Mouse (Mus musculus): Measurements from ENCODE around the gene Cd300ld. TPM values are rescaled to one million over a fixed set of nuclear protein-coding genes. Genes with fewer than 3 reads are reported as not detected.
"Not testable (repeated sequence)": the region's sequence is repeated elsewhere in the genome, so short reads cannot be mapped to it uniquely, and the experiment has no call there.

Gene Cd300ld
- polyA plus RNA-seq (2016; fragmentation: Nextera tagmentation; extraction: Ambion mirVana) = 0.10 and 0.11 TPM in 2 replicates

DNA sequence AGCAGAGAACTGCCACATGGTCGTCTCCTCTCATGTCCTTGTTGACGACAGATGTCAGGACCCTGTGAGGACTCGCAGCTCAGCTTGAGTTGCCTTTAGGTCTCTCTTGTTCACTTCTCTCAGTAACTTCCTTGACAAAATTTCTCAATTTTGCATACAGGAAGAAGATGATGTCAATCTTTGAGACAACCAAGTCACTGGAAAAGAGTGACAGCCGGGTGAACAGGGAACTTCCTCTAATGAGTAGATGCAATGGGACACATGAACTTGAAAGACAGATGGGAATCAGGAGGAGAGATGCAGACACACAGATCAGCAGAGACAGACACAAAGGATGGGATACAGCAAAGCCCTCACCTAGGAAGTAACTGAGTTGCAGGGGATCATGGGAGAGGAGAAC, at the start of gene Cd300ld:
Gene Cd300ld (minus strand): TSS at position 130 of the 400 bp plus-strand sequence.
- WGBS = 87% methylated on average over 4 of the region's 4 CpGs
- H3K4me2 ChIP-seq (replicated peaks) = no peak within 1 kb of the TSS
- no peaks in the 10 kb centered on the region for H3K27me3 ChIP-seq
- H3K27ac ChIP-seq (replicated peaks) = no peak within 1 kb of the TSS
- H3K9me3 ChIP-seq = no peaks in the 10 kb centered on the region
- H3K4me1 ChIP-seq = no peaks in the 10 kb centered on the region
- H3K4me3 ChIP-seq = no peak within 1 kb of the TSS
- no peak for ATAC-seq (ENCODE audit: low FRiP score, low read depth)
- H3K36me3 ChIP-seq = no peaks in the 10 kb centered on the region
- no peak within 1 kb of the TSS for H3K9ac ChIP-seq (replicated peaks)

DNA sequence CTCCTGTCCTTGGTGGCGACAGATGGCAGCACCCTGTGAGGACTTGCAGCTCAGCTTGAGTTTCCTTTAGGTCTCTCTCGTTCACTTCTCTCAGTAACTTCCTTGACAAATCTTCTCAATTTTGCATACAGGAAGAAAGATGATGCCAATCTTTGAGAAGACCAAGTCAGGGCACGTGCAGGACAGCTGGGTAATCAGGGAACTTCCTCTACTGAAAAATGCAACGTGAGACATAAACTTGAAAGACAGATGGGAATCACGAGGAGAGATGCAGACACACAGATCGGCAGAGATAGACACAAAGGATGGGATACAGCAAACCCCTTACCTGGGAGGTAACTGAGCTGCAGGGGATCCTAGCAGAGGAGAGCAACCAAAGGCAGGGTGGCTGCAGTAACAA, 47.9 kb upstream of the Cd300ld start, which contains the start of gene Cd300ld5:
Gene Cd300ld5 (minus strand): TSS at position 101 of the 400 bp plus-strand sequence.
- H3K4me2 ChIP-seq (replicated peaks); H3K9ac ChIP-seq (replicated peaks); H3K36me3 ChIP-seq; ATAC-seq (ENCODE audit: low FRiP score, low read depth); H3K27me3 ChIP-seq; H3K4me1 ChIP-seq; H3K9me3 ChIP-seq; H3K27ac ChIP-seq (replicated peaks); H3K4me3 ChIP-seq: not testable (repeated sequence)
- no CpG with 5 or more reads among the region's 6 CpGs for WGBS

DNA sequence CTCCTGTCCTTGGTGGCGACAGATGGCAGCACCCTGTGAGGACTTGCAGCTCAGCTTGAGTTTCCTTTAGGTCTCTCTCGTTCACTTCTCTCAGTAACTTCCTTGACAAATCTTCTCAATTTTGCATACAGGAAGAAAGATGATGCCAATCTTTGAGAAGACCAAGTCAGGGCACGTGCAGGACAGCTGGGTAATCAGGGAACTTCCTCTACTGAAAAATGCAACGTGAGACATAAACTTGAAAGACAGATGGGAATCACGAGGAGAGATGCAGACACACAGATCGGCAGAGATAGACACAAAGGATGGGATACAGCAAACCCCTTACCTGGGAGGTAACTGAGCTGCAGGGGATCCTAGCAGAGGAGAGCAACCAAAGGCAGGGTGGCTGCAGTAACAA, 37.2 kb upstream of the Cd300ld start, which contains the start of gene Cd300ld4:
Gene Cd300ld4 (minus strand): TSS at position 101 of the 400 bp plus-strand sequence.
- H3K27ac ChIP-seq (replicated peaks); H3K36me3 ChIP-seq; H3K9me3 ChIP-seq; H3K9ac ChIP-seq (replicated peaks); H3K4me1 ChIP-seq; H3K27me3 ChIP-seq; H3K4me3 ChIP-seq; ATAC-seq (ENCODE audit: low FRiP score, low read depth); H3K4me2 ChIP-seq (replicated peaks): not testable (repeated sequence)
- WGBS = no CpG with 5 or more reads among the region's 6 CpGs

DNA sequence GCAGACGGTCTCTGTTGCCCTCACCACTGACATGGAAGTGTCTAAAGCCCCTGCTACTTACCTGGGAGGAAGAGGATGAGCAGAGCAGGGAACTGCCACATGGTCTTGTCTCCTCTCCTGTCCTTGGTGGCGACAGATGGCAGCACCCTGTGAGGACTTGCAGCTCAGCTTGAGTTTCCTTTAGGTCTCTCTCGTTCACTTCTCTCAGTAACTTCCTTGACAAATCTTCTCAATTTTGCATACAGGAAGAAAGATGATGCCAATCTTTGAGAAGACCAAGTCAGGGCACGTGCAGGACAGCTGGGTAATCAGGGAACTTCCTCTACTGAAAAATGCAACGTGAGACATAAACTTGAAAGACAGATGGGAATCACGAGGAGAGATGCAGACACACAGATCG, 26.4 kb upstream of the Cd300ld start, which contains the start of gene Cd300ld2:
Gene Cd300ld2 (minus strand): TSS at position 101 of the 400 bp plus-strand sequence.
- not testable (repeated sequence) for H3K4me1 ChIP-seq; H3K27me3 ChIP-seq; H3K4me3 ChIP-seq; H3K9me3 ChIP-seq; H3K27ac ChIP-seq (replicated peaks); H3K9ac ChIP-seq (replicated peaks); H3K36me3 ChIP-seq; H3K4me2 ChIP-seq (replicated peaks); ATAC-seq (ENCODE audit: low FRiP score, low read depth)
- no CpG with 5 or more reads among the region's 7 CpGs for WGBS

DNA sequence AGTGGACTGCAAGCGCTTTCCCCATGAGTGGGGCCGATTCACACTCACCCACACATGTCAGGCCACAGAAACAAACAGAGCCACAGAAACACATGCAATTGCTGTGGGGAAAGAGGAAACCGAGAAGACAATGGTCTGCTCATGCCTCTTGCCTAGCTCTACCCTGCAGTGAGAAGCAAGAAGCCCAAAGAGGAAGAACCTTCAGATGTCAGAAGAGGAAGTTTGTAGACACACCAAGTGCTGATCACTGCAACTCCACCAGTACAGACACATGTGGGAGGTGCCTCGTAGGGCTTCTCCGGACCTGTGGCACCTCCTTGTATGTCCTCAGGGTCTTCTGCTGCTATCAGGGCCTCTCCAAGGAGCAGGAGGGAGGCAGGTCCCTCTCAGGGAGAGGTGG, 14.3 kb upstream of the Cd300ld start:
- H3K4me2 ChIP-seq (replicated peaks) = no peak overlapping the region
- H3K9ac ChIP-seq (replicated peaks) = no peak overlapping the region
- no peak overlapping the region for H3K4me3 ChIP-seq
- no peaks in the 10 kb centered on the region for H3K9me3 ChIP-seq
- H3K36me3 ChIP-seq = no peaks in the 10 kb centered on the region
- WGBS = 87% methylated on average over 5 of the region's 5 CpGs
- no peaks in the 10 kb centered on the region for H3K27me3 ChIP-seq
- no peak overlapping the region for H3K27ac ChIP-seq (replicated peaks)
- no peaks in the 10 kb centered on the region for H3K4me1 ChIP-seq
- no peak for ATAC-seq (ENCODE audit: low FRiP score, low read depth)

DNA sequence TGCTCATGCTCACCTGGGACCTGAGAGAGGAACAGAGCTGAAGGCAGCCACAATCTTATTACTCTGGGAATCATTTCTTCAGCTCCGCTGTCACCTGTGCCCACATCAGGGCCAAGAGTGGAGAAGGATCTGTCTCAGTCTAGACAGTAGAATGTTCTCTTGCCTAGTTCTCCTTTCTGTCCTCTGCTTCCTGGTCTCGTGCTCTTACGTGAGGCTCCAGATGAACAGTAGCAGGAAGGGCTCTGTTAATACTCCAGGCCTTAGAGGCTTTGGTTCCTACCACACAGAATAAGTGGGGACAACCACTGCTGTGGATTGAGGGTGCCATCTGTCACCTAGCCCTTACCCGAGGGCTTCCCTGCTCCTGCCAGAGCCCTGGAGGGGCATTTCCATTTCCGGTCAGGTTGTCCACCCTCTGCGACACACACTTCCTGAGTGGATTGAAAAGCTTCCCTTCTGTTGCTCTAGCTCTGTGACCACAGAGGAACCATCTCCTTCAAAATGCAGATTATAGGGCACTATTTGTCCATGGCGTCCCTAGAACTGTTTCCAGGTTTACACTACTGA, 11.8 kb upstream of the Cd300ld start, which contains the start of gene Cd300c2:
Gene Cd300c2 (minus strand): TSS at position 407 of the 567 bp plus-strand sequence.
- Histone ChIP-seq H3K4me1 (no peaks in the 10 kb centered on the region), H3K9ac (replicated peaks) (no peak within 1 kb of the TSS), H3K27ac (replicated peaks) (no peak within 1 kb of the TSS), H3K9me3 (no peaks in the 10 kb centered on the region), H3K4me2 (replicated peaks) (no peak within 1 kb of the TSS), H3K36me3 (no peaks in the 10 kb centered on the region), H3K27me3 (no peaks in the 10 kb centered on the region), H3K4me3 (no peak within 1 kb of the TSS)
- WGBS = 91% methylated on average over 7 of the region's 7 CpGs
- ATAC-seq (ENCODE audit: low FRiP score, low read depth) = no peak

DNA sequence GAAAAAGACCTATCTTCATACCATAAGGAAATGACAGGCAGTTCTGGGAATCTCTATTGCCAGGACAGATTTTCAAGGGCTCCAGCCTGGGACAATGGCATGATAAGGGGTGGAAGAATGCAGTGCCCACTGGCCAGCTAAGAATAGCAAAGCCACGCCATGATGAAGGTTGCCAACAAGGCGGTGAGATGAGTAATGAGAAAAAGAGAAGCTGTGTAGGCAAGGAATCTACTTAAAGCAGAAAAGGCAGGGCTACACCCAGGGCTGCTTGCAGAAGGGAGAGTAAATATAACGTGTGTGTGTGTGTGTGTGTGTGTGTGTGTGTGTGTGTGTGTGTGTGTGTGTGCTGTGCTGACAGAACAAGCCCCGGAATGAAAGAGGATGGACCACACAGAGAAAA, 7.9 kb downstream of the Cd300ld start:
- Histone ChIP-seq H3K4me2 (replicated peaks) (no peak overlapping the region), H3K9ac (replicated peaks) (no peak overlapping the region), H3K36me3 (no peaks in the 10 kb centered on the region), H3K4me1 (no peaks in the 10 kb centered on the region), H3K4me3 (no peak overlapping the region), H3K9me3 (peaks cover 15% of the 10 kb centered on the region), H3K27me3 (no peaks in the 10 kb centered on the region), H3K27ac (replicated peaks) (no peak overlapping the region)
- no peak for ATAC-seq (ENCODE audit: low FRiP score, low read depth)
- 75% methylated on average over 3 of the region's 4 CpGs for WGBS

DNA sequence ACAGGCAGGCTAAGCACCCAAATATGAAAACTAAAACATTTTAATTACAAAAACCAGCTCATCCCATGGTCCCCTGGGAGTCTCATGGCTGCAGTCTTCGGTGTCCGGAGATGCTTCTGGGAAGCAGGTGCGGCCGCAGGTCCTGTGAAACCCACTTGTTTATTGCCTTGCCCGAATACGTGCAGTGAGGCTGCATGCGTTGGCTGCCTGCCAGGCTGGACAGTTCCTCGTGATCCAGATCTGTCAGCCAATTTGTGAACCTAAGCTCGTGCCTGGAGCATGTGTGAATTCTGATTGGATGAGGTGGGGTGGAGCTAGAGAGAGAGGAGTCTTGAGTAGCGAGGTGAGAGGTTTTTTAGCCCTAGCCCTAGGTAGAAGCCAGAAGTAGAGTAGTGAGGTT, 17.0 kb downstream of the Cd300ld start:
- H3K27ac ChIP-seq (replicated peaks) = no peak overlapping the region
- no peak overlapping the region for H3K9ac ChIP-seq (replicated peaks)
- peaks cover 20% of the 10 kb centered on the region for H3K9me3 ChIP-seq
- no peaks in the 10 kb centered on the region for H3K27me3 ChIP-seq
- H3K4me1 ChIP-seq = no peaks in the 10 kb centered on the region
- H3K36me3 ChIP-seq = no peaks in the 10 kb centered on the region
- no peak overlapping the region for H3K4me3 ChIP-seq
- no peak overlapping the region for H3K4me2 ChIP-seq (replicated peaks)
- 92% methylated on average over 10 of the region's 10 CpGs for WGBS
- ATAC-seq (ENCODE audit: low FRiP score, low read depth) = no peak

DNA sequence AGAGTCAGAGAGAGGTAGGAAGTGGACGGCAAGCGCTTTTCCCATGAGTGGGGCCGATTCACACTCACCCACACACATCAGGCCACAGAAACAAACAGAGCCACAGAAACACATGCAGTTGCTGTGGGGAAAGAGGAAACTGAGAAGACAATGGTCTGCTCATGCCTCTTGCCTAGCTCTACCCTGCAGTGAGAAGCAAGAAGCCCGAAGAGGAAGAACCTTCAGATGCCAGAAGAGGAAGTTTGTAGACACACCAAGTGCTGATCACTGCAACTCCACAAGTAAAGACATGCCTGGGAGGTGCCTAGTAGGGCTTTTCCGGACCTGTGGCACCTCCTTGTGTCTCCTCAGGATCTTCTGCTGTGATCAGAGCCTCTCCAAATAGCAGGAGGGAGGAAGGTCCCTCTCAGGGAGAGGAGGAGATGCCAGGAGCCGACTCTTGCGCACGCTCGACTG, 20.9 kb downstream of the Cd300ld start, which contains the start of gene Cd300c:
Gene Cd300c (minus strand): TSS at position 406 of the 456 bp plus-strand sequence.
- Histone ChIP-seq H3K9me3 (peaks cover 10% of the 10 kb centered on the region; the same call in 1 of the 2 replicates), H3K4me3 (no peak within 1 kb of the TSS), H3K4me1 (no peaks in the 10 kb centered on the region), H3K27me3 (no peaks in the 10 kb centered on the region), H3K9ac (replicated peaks) (no peak within 1 kb of the TSS), H3K36me3 (no peaks in the 10 kb centered on the region), H3K27ac (replicated peaks) (no peak within 1 kb of the TSS), H3K4me2 (replicated peaks) (no peak within 1 kb of the TSS)
- WGBS = 85% methylated on average over 9 of the region's 9 CpGs
- ATAC-seq (ENCODE audit: low FRiP score, low read depth) = no peak

DNA sequence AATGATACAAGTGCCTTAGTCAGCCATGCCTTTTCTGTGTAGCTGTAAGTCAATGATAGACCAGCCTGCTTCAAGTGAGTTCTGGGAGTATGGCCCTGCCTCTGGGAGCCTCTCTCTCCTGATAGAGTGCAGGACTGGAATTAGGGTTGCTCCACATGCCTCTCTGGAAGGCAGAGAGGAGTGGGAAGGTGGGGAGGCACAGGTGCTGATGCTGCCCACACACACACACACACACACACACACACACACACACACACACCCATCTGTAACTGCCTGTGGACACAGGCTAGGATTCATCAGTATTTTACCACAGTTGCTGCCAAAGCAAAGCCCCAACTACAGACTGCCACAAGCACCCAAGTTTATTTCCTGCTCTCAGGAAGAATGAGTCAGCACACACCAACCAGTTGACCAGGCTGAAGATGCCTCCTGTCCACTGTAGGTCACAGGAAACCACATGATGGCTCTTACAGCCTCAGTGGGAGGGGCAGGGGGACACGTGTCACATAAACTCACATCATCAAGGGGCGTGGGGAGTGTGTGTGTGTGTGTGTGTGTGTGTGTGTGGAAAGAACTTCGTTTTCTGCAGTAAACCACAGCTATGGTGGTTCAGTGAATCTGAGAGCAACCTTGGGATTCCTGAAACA, 24.4 kb downstream of the Cd300ld start:
- no peak overlapping the region for H3K27ac ChIP-seq (replicated peaks)
- H3K4me3 ChIP-seq = no peak overlapping the region
- H3K4me1 ChIP-seq = no peaks in the 10 kb centered on the region
- H3K27me3 ChIP-seq = no peaks in the 10 kb centered on the region
- H3K9me3 ChIP-seq = no peaks in the 10 kb centered on the region
- 77% methylated on average over 3 of the region's 3 CpGs for WGBS
- no peak overlapping the region for H3K9ac ChIP-seq (replicated peaks)
- ATAC-seq (ENCODE audit: low FRiP score, low read depth) = no peak
- no peak overlapping the region for H3K4me2 ChIP-seq (replicated peaks)
- no peaks in the 10 kb centered on the region for H3K36me3 ChIP-seq

DNA sequence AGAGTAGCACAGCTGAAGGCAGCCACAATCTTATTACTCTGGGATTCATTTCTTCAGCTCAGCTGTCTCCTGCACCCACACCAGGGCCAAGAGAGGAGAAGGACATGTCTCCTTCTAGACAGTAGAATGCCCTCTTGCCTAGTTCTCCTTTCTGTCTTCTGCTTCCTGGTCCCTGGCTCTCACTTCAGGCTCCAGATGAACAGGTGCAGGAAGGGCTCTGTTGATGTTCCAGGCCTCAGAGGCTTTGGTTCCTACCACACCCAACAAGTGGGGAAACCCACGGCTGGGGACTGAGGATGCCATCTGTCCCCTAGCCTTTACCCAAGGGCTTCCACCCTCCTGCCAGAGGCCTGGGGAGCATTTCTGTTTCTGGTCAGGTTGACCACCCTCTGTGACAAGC, 29.4 kb downstream of the Cd300ld start:
- no peak overlapping the region for H3K4me2 ChIP-seq (replicated peaks)
- 86% methylated on average over 1 of the region's 1 CpGs for WGBS

DNA sequence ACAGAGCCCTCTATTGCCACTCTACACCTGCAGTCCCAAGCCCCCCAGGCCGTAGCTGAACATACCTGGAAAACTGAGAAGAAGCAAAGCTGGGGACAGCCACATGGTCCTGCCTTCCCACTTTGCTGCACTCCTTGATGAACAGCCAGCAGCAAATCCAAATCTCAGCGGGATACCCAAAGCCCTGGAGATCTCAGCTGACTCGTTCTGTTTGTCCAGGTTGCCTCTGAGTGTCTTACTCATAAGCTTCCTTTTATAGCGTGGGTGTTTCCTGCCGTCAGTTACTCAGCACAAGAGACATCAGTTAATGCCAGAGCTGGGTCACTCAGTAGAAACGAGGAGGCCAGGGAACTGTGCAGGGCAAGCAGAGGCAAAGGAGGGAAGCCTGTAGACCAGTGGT, 55.6 kb downstream of the Cd300ld start, which contains the start of gene Cd300lb:
Gene Cd300lb (minus strand): TSS at position 243 of the 400 bp plus-strand sequence.
- H3K4me2 ChIP-seq (replicated peaks) = no peak within 1 kb of the TSS
- H3K4me1 ChIP-seq = no peaks in the 10 kb centered on the region
- 64% methylated on average over 6 of the region's 6 CpGs for WGBS
- H3K4me3 ChIP-seq = no peak within 1 kb of the TSS
- no peaks in the 10 kb centered on the region for H3K9me3 ChIP-seq
- H3K27ac ChIP-seq (replicated peaks) = no peak within 1 kb of the TSS
- H3K36me3 ChIP-seq = no peaks in the 10 kb centered on the region
- no peak within 1 kb of the TSS for H3K9ac ChIP-seq (replicated peaks)
- no peaks in the 10 kb centered on the region for H3K27me3 ChIP-seq
- ATAC-seq (ENCODE audit: low FRiP score, low read depth) = no peak

More for the DNA sequence above, 29.4 kb downstream of the Cd300ld start:
- H3K9ac ChIP-seq (replicated peaks) = no peak overlapping the region
- H3K9me3 ChIP-seq = no peaks in the 10 kb centered on the region
- H3K27me3 ChIP-seq = no peaks in the 10 kb centered on the region
- no peaks in the 10 kb centered on the region for H3K4me1 ChIP-seq
- no peak overlapping the region for H3K27ac ChIP-seq (replicated peaks)
- ATAC-seq (ENCODE audit: low FRiP score, low read depth) = no peak
- H3K4me3 ChIP-seq = no peak overlapping the region
- no peaks in the 10 kb centered on the region for H3K36me3 ChIP-seq

Measured in midbrain, embryonic 12.5 days (tissue).